Mouse (Mus musculus) testis, adult 2 months (tissue): ENCODE results near the gene Rps26.

Experiments used
- CTCF ChIP-seq: fragments of 200-500 bp; IDR thresholded peaks from 2 replicates; pipeline ENCODE4 v1.5.1; 2012; ENCODE audit warnings: low read depth, mild to moderate bottlenecking, inconsistent platforms, low read length, moderate library complexity; ENCODE audit not compliant: control insufficient read depth, insufficient read depth, insufficient replicate concordance
- POLR2A ChIP-seq: fragments of 200-500 bp; IDR thresholded peaks from 2 replicates; pipeline ENCODE4 v1.6.1; 2012; ENCODE audit warnings: low read depth, mild to moderate bottlenecking, inconsistent platforms, low read length, moderate library complexity; ENCODE audit not compliant: control insufficient read depth

GRCm38 (mm10) chr10:128629746-128630145, 3.2 kb upstream of the Rps26 start:
- TF ChIP-seq POLR2A: no peak
- no peak for TF ChIP-seq CTCF
